Mouse (Mus musculus): ENCODE measurements at regions not wholly inside any gene's neighbourhood (a gene's known extent, or its start where the extent isn't known, plus 50 kb on each side); places are given as distances from the start of the nearest gene placed in this dataset.
"Not testable (repeated sequence)": the region's sequence is repeated elsewhere in the genome, so short reads cannot be mapped to it uniquely, and the experiment has no call there.

DNA sequence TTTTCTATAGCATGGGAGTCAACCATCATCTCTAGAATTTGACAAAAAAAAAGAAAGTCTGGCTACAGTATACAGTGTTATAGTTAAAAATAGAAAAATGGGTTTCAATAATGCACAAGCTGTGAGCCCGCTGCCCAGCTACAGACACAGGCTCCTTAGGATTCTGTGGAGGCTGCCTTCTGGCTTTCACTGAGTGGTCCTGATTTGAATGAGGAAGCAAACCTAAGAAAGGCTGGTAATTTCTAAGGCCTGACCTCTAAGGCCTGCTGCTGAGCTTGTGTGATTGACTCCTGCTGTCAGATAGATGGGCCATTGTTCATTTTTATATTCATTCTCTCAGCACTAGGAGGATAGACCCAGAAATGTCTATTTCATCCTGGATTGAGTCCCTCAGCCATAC is 67.7 kb downstream of the Alg10b start:
- DNase-seq = no peak

DNA sequence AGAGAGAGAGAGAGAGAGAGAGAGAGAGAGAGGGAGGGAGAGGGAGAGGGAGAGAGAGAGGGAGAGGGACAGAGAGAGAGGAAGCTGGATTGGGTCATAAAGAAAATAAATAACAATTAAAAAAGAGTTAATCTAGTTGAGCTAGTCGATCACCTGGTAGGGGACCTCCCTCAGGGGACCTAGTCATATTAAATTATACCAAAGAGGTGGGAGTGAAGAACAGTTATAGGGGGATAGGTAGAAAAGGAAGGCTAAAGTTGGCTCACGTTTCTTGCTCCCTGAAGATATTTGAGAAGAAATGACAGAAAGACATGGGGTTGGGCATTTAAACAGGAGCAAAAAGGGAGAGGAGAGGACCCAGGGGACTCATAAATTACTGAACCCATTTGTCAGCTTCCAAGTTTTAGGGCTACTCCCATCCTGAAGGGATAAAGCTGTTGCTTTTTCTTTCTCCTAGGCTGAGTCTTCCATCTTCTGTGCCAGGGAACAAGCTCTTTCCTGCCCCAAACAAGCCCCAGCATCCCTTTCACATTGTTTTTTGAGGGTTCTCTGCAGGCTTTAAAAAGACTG is 70.3 kb downstream of the Alg10b start:
- DNase-seq = no peak

DNA sequence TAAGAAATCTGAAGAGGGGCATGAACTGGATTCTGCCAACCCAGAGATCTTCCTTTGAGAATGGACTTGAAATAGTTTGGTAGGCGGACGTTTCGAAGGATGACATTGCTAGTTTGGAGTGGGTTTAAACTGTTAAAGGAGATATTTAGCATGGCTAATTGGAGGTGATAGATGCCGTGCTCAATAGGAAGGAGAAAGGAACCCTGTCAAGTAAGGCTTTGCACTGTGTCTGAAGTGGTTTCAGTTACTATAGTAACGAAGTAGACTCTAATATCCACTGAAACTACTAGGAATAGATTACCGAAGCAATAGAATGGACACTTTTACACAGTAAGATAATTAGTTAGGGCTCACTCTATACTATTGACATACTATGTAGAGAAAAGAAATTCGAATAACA is 74.5 kb downstream of the Alg10b start:
- no peak for DNase-seq

DNA sequence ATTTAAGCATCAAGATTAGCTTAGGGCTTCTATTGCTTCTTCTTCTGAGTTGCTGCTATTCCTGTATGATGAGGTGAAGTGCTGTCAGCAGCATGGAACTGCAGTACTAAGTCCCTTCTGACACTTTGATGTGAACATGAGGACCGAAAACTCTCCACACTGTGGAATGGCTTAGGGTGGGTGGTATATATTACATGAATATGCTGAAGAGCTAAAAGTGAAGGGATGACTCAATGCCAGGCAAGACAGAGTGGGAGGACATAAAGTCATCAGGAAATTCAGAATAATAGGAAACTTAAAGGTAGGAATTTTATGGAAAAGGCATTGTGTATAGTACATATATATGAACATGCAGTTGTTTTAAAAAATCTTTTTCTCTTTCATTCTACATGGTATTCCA is 79.3 kb downstream of the Alg10b start:
- no peak for DNase-seq

DNA sequence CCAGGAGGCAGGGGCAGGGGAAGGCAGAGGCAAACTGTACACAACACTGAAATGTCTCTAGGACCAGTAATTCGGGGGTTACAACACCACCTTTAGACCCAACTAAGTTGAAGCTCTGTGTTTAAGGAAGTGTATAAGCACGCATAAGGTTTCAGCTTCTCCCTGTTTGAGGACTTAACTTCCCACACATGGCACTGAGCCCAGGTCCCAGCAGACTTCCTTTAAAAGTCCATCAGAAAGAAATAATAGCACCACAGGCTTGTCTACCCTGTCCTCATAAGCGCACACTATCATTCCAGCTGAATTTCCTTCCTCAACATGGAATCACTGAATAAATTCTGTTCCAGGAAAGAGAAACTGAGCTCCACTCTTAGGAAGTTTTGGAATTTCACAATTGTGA is 80.9 kb downstream of the Alg10b start:
- no peak for DNase-seq

DNA sequence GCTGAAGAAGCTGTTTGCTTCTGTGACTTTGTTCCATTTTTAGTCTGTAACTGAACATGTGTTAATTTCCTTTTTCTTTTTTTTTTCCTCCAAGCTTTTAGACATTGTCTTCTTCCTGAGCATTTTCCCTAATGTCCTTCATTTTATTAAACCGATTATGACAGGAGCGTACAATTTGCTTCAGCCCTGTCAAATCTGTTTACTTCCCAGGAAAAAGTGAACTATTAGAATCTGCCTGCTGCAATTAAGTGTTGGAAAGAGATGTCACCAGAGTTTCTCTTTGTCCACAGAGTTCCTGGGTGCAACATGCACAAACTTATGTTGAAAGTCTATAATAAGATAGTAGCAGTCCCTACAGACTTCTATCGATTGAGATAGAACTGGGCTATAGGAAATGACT is 82.8 kb downstream of the Alg10b start:
- no peak for DNase-seq

DNA sequence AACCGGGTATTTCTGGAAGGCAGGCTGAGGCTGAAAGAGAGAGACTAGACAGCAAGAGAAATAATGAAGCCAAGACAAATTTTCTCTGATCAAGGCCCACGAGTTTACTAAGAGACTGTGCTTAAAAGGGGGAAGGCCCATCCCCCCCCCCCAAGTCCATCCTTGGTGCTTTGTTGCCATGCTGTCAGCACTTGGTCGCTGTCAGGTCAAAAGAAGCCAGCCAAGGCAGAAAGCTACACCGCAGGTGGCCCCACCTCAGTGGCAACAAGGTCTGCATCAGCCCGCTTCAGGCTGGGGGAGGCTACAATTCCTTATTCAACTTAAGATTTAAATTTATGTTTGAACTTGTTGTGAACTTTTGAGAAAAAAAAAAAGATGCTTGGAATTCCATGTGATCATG is 84.3 kb downstream of the Alg10b start:
- not testable (repeated sequence) for DNase-seq

DNA sequence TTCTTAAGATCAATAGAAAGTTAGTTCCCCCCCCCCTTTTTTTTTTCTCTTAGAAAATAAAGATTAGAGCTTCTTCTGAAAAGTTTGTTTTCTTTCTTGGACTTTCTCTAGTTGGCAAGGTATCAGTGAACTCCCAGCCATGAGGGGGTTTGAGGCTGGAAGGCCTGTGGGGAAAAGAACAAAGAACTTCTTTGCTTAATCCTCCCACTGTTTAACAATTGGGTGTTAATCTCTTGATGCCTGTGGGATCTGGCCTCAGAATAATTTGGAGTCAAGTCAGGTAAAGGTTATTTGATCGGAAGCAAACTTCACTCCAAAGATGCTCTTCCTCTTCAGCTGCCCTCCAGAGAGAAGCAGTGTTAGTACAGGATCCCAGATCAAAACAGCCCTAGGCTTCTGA is 84.8 kb downstream of the Alg10b start:
- no peak for DNase-seq

DNA sequence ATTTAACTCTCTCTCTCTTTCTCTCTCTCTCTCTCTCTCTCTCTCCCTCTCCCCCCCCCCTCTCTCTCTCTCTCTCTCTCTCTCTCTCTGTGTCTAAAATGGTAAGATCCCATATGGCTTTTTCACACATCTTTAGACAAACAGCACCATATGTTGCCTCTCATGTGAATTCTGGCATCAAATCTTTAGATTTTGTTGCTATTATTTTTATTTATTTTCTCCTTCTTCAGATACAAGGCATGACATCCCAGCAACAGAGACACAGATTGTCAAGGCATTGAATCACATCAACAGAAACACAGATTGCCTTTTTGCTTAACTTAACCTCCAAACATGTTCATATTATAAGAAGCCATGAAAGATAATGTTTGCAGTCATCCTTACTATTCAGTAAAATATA is 85.6 kb downstream of the Alg10b start:
- DNase-seq = no peak

DNA sequence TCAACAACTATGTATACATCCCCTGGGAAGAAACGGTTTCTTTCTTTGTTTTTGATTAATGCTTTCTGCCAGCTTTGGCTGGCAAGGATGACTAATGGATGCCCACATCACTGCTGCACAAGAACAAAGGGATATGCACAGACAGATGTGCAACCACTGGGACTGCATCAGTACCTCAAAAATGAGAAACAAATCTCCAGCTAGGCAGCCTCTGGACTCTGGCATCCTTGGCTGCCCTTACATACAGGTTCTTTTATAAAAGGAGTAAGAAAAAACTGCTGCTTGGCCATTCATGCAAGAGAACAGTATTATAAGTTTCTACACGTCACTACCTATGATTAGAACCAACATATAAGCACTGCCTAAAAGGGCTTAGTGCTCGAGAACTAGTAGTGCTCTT is 97.7 kb downstream of the Alg10b start:
- DNase-seq = no peak

DNA sequence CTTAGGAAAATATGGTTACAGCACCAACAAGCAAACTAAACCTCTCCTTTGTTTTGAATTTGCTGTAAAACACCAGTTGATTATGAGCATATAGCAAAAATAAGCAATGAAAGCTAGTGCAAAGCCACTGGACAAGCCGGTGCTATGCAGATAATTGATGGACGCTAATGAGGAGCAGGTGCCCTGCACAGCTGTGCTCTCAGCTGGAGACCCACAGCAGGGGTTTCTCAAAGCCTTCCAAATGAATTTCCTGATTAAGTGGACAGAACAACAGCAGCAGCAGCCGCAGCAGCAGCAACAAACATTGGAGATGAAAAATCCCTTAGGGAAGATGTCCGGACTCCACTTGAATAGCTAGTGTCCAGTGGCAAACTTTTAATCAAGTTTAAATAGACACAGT is 109.2 kb downstream of the Alg10b start:
- no peak for DNase-seq

DNA sequence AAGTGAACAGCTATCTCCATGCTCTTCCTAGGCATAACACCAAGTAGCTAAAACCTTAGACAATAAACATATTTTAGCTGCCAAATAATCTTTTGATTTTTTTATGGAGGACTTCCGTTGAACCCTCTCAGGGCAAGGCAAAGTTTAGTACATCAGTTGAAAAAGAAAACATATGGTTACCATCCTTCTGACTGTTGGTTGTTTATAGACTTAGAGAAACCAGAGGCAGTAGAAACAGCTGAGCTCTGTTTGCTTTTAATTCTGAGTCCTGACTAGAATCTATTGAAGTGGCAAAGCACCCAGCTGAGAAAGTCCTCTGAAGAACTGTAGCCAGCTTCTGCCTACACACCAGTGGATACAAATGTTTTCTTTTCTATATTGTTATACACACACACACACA is 109.7 kb downstream of the Alg10b start:
- no peak for DNase-seq

DNA sequence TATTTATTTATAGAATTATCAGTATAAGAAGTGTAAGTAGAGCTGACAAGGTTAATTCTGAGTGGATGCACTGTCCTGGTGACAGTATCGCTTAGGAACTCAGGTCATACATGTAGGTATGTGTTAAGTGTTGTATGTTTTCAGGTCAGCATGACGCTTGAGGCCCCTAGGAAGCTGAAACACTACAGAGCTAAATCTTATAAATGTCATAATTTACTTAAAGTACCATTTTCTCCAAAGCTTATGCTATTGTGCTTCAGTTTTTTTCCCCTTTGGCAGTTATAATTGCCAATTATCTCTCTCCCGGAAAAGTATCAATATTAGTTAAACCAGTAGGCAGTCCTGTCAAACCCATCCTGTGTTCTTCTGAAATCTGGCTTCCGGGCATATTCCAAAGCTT is 110.3 kb downstream of the Alg10b start:
- DNase-seq = no peak

DNA sequence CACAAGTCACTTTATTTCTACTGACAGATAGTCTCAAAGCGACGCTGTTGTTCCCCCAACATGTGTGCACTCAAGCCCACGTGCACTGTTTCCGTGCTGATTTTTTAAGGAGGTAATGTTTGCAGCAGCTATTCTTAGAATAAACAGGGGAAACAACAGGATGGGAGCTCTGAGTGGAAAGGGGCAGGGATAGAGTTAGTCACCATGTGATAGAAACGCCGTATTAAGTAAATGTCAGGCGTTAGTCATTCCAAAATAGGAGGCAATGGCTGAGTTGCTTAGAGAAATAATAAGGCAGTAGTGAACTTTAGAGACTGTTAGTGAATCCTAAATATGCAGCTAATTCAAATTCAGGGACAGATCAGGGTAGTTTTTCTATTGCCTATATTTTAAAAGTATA is 111.4 kb downstream of the Alg10b start:
- no peak for DNase-seq

DNA sequence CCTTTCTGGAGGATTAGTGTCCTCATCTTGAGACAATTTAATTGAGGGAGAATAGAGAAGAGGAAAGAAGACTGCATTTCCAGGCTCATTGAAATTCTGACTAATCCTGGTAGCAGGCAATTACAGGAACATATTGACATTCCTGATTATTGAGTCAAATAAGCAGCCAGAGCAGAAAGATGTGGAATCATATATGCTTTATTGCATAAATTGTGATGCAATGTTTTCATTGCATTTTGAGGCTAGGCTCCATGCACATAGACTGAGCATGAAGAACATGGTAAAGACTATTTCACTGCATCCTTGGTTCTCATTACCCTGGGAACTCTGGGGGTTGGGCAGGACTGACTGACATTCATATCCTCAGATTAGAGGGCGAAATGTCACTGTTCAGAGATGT is 116.0 kb downstream of the Alg10b start:
- no peak for DNase-seq

DNA sequence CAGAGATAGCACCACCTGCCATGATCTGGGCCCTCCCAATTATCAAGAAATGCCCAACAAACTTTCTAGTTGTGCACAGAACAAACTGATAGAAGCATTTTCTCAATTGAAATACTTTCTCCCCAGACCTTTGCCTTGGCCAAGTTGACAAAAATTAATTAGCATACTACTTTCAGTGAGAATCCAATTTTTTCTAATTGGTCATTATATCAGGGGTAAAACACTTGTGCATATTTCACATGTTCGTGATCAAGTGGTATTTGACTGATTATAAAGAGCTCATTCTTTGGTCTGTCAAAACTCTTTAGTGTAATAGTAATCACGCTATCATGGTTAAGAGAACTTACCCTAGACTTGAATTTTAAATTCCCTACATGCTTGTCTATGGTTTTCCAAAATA is 117.2 kb downstream of the Alg10b start:
- DNase-seq = no peak

DNA sequence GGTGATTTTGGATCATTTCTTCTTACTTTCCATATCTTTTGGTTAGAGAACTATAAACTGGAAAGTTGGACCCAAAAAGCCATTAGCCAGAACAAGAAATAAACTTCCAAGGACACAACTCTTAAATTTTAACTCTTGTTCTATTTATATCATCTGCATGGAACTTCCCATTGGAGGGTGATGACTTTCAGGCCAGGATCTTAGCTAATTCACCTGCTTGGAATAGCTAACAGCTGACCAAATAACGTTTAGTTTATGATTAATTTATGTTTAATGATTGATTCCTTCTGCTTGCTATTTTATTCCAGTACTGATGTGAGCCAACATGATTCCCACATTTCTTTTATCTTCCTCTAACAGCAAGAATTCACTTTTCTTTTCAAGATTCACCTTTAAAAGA is 119.7 kb downstream of the Alg10b start:
- DNase-seq = no peak

DNA sequence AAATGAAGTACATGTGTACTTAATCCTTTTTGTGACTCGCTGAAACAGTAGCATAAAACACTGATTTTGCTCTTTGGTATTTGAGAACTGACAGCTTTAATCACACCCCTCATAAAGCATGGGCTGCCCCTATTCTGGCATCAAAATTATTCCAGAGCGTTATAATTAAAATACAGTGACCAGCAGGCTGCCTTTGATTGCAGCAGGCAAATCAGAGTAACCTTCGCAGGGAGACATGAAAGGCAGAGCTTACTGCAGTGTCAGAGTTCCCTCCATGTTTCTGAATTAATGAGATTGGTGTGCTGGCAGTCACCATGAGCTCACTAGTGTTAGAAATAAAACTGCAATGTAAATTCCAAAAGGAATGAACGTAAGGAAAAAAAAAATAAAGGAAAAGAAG is 120.8 kb downstream of the Alg10b start:
- DNase-seq = no peak

DNA sequence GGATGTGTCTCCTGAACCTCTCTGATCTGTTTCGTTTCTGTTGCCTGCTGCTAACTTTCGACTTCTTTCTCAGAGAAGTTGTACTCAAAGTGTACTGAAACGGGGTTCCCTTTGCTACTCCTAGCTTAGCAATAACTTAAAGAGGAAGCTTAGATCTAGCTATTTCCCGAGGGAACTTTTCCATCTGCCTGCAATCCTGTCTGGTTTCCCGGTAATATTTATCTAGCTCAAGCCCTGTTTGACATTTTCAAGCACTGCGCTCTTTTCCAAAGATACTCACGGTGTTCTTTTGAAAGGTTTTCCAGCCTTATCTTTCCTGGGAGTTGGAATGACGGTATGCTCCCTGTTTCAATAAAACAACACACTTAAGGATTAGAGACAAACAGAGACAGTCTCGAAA is 122.1 kb downstream of the Alg10b start:
- no peak for DNase-seq

DNA sequence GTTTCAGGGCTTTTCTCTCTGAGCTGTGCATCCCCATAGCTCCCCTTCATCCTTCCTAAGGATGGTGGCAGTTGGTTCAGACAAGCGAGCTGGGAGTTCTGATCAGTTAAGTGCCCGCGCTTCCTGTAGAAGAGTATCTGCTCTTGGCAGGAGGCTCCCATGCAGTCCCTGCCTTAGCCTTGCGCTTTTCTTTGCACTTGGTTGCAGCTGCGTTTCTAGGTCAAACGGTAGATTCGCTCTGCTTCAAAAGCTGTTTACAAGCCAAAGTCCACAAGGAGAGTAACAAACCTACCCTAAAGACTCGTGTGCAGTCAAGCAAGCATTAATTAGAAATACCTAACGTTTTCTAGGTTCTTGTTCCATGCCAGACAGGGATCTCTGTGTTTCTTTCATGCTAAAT is 122.6 kb downstream of the Alg10b start:
- DNase-seq = no peak

DNA sequence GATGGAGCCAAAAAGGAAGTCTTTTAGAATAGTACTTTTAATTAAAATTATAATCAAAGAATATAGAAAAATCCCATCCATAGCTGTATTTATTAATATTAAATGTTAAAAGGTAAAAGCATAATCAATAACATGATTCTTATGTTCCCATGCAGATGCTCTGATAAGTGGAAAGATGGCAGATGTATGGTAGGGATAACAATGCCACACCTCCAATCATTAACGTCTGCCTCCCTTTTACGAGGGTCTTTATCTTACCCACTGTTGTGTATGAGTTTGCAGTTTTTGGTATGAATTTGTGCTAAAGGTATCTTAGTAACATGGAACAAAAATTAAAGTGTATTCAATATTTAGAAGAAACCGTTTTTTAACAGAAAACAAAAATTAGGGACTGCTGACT is 127.8 kb downstream of the Alg10b start:
- DNase-seq = no peak

DNA sequence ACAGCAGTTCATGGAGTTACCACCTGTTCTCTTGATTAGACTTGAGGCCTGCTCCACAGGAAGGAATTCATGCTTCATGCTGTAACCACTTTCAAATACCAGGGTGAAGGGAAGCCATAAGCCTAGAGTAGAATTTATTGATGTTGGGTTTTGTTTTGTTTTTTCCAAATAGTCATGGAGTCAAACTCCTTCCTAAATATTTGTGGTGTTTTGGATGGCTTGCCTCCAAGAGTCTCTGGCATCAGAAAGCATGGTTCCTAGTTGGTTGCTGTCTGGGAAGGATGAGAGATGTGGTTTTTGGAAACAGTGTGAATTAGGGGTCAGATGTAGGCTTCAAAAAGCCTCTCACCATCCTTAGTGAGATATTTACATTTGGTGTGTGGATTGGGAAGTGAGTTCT is 141.5 kb downstream of the Alg10b start:
- DNase-seq = no peak

DNA sequence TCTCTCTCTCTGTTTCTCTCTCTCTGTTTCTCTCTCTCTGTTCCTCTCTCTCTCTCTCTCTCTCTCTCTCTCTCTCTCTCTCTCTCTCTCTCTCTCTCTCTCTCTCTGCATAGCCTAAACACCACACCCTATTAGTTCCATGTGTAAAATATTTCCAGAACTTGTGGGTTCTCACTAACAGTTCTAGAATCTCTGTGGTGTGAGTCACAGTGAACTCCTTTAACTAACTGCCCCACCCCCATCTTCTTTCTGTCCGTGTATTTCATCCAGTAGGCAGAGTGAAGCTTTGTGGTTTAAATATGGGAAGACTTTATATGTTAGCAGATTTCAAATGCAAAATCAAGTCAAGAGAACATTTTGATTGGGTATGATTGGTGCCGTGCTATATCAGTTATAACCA is 153.8 kb downstream of the Alg10b start:
- no peak for DNase-seq

DNA sequence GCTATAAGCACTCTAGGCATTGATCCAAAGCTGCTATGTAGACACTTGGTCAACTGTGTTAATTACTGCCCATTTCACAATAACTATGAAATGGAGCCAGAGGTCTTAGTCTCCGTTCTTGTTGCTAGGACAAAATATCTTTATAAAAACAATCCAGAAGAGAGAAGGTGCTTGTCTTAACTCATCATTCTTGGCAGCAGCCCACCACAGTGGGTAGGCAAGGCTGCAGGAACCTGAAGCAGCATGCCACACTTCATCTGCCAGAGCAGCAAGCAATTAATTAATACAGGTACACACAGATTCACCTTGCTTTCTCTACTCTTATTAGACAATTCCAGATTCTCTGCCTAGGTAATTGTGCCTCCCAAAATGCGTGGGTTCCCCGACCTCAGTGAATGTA is 172.8 kb downstream of the Alg10b start:
- no peak for DNase-seq

DNA sequence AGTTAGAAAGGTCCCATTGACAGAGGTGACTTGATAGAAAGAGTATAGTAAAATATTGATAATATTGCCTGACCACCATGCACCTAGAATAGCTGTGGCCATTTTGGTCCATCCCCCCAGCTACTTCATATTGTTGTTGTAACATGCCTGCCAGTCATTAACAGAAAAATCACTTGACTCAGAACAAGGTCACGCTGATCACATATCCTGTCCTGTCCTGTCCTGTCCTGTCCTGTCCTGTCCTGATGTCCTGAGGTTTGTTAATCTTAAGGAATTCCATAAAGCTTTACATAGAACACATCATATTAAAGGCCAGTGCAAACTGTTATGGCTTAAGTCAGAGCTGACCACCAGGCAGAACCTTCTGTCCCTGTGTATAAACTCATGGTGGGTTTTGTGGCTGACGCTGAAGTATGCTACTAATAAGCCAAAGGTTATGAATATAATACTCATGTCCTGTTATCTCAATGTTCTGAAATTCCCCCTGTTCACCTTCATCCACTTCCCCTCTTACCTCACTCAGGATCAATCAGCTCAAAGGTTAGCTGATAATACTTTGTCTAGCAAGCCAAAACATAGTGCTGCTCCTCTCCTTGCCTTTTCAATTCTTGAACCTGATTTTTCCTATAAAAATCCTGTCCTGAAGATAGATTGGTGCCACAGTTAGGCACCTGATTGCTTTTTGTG is 173.7 kb downstream of the Alg10b start:
- no peak for DNase-seq
